Mouse (Mus musculus) forebrain, postnatal 0 days (tissue): ENCODE results near the gene Olfr13. TPM values are rescaled to one million over a fixed set of nuclear protein-coding genes. Genes with fewer than 3 reads are reported as not detected.
"Not testable (repeated sequence)": the region's sequence is repeated elsewhere in the genome, so short reads cannot be mapped to it uniquely, and the experiment has no call there.

Source experiments
- ATAC-seq: fragments of 200-750 bp; cut with Nextera tagmentation; 2 replicates; pipeline ENCODE4 v1.8.0; 2017; ENCODE audit warnings: mild to moderate bottlenecking, moderate library complexity
- DNase-seq: peaks from one replicate; pipeline ENCODE4 v3.0.0-alpha.2; 2015
- H3K27ac ChIP-seq: fragments of 300-500 bp; sonication (generic); 2 replicates; pipeline ENCODE4 v1.5.1; 2014; ENCODE audit warnings: low read depth, mild to moderate bottlenecking, antibody characterized with exemption, low read length, moderate library complexity, mixed read lengths
- H3K27me3 ChIP-seq: fragments of 300-500 bp; sonication (generic); 2 replicates; pipeline ENCODE4 v1.6.1; 2014; ENCODE audit warnings: mild to moderate bottlenecking, low read length, mixed read lengths; ENCODE audit not compliant: insufficient read depth
- H3K36me3 ChIP-seq: fragments of 300-500 bp; sonication (generic); 2 replicates; pipeline ENCODE4 v1.6.1; 2014; ENCODE audit warnings: mild to moderate bottlenecking, moderate library complexity; ENCODE audit not compliant: insufficient read depth
- H3K4me1 ChIP-seq: fragments of 300-500 bp; sonication (generic); 2 replicates; pipeline ENCODE4 v1.6.1; 2014; ENCODE audit warnings: antibody characterized with exemption; ENCODE audit not compliant: insufficient read depth
- H3K4me2 ChIP-seq: fragments of 300-500 bp; sonication (generic); 2 replicates; pipeline ENCODE4 v1.6.1; 2014; ENCODE audit warnings: low read depth, mild to moderate bottlenecking, moderate library complexity
- H3K4me3 ChIP-seq: fragments of 300-500 bp; sonication (generic); 2 replicates; pipeline ENCODE4 v1.5.1; 2014; ENCODE audit warnings: low read depth, low read length, mixed read lengths
- H3K9ac ChIP-seq: fragments of 300-500 bp; sonication (generic); 2 replicates; pipeline ENCODE4 v1.6.1; 2014; ENCODE audit warnings: mild to moderate bottlenecking
- H3K9me3 ChIP-seq: fragments of 300-500 bp; sonication (generic); 2 replicates; pipeline ENCODE4 v1.6.1; 2016; ENCODE audit warnings: low read length
- CTCF ChIP-seq: sonication (generic); IDR thresholded peaks from 2 replicates; pipeline ENCODE4 v1.5.1; 2016; ENCODE audit warnings: antibody characterized with exemption, control low read depth, low read depth
- WGBS: fragments of 180-500 bp; shearing (Covaris S2); extraction: QIAGEN DNeasy Blood & Tissue Kit; methylation state at CpG from one replicate; pipeline ENCODE4 v1.1.7; 2014; 5-methylcytosine and 5-hydroxymethylcytosine counted together
- polyA plus RNA-seq: library from polyadenylated mRNA; unstranded; fragments of >200 nt; fragmentation: Nextera tagmentation; extraction: Ambion mirVana; gene quantifications from 2 replicates; pipeline ENCODE4 v1.2.1, GENCODE M21; 2015
- total RNA-seq: library from RNA; depleted of rRNA; stranded (reverse); fragments of >200 nt; gene quantifications from 2 replicates; pipeline ENCODE4 v1.2.3, GENCODE M21; 2014; rRNA removed

Olfr13 gene
- total RNA-seq (not detected in 2 replicates), polyA plus RNA-seq (not detected in 2 replicates)

- no peaks in the 10 kb centered on the region for H3K27me3 ChIP-seq
- DNase-seq (no peak), ATAC-seq (no peak)
- H3K4me1 ChIP-seq: no peaks in the 10 kb centered on the region
- TF ChIP-seq CTCF: no peak
- H3K9me3 ChIP-seq: no peaks in the 10 kb centered on the region
- H3K9ac ChIP-seq: no peak within 1 kb of the TSS
- H3K4me2 ChIP-seq: no peak within 1 kb of the TSS
- WGBS: 73% methylated on average over 4 of the region's 4 CpGs
- no peak within 1 kb of the TSS for H3K4me3 ChIP-seq
- no peak within 1 kb of the TSS for H3K27ac ChIP-seq
- H3K36me3 ChIP-seq: no peaks in the 10 kb centered on the region
These were observed at the start of gene Olfr13 for GRCm38 (mm10) chr6:43171840-43172239. Gene Olfr13, plus strand, starts transcription at chr6:43172140.

- not testable (repeated sequence) for H3K9me3 ChIP-seq, ATAC-seq, H3K9ac ChIP-seq, H3K36me3 ChIP-seq, H3K4me3 ChIP-seq, H3K27ac ChIP-seq, DNase-seq, H3K27me3 ChIP-seq, H3K4me1 ChIP-seq, H3K4me2 ChIP-seq
- 82% methylated on average over 2 of the region's 2 CpGs for WGBS
These were observed 25.7 kb upstream of the Olfr13 start, which contains the start of gene Olfr237-ps1 for GRCm38 (mm10) chr6:43146267-43146666. Gene Olfr237-ps1, plus strand, starts transcription at chr6:43146567.

GRCm38 (mm10) chr6:43159502-43159901 is 12.4 kb upstream of the Olfr13 start:
- Histone ChIP-seq H3K9me3 (no peaks in the 10 kb centered on the region), H3K27me3 (no peaks in the 10 kb centered on the region), H3K27ac (no peak overlapping the region), H3K4me1 (no peaks in the 10 kb centered on the region), H3K9ac (no peak overlapping the region), H3K4me3 (no peak overlapping the region), H3K36me3 (no peaks in the 10 kb centered on the region), H3K4me2 (no peak overlapping the region)
- no peak for TF ChIP-seq CTCF
- no peak for DNase-seq
- no peak for ATAC-seq
- 24% methylated on average over 1 of the region's 1 CpGs for WGBS

GRCm38 (mm10) chr6:43162982-43163381 is 9.0 kb upstream of the Olfr13 start, which contains the start of gene Olfr437:
Gene Olfr437, plus strand, starts transcription at chr6:43163282.
- Histone ChIP-seq H3K4me2 (no peak within 1 kb of the TSS), H3K27ac (no peak within 1 kb of the TSS), H3K36me3 (no peaks in the 10 kb centered on the region), H3K9ac (no peak within 1 kb of the TSS), H3K4me1 (no peaks in the 10 kb centered on the region), H3K4me3 (no peak within 1 kb of the TSS), H3K27me3 (no peaks in the 10 kb centered on the region), H3K9me3 (no peaks in the 10 kb centered on the region)
- ATAC-seq (no peak), DNase-seq (no peak)
- TF ChIP-seq CTCF: no peak
- WGBS: 66% methylated on average over 3 of the region's 3 CpGs

GRCm38 (mm10) chr6:43167246-43167645 is 4.7 kb upstream of the Olfr13 start:
- DNase-seq (no peak), ATAC-seq (no peak; the same call in 1 of the 2 replicates)
- H3K9ac ChIP-seq: no peak overlapping the region
- 86% methylated on average over 4 of the region's 4 CpGs for WGBS
- no peak for TF ChIP-seq CTCF
- no peaks in the 10 kb centered on the region for H3K36me3 ChIP-seq
- H3K9me3 ChIP-seq: no peaks in the 10 kb centered on the region
- H3K27ac ChIP-seq: no peak overlapping the region
- no peaks in the 10 kb centered on the region for H3K27me3 ChIP-seq
- no peaks in the 10 kb centered on the region for H3K4me1 ChIP-seq
- H3K4me3 ChIP-seq: no peak overlapping the region
- no peak overlapping the region for H3K4me2 ChIP-seq

GRCm38 (mm10) chr6:43178129-43178528 is 6.2 kb downstream of the Olfr13 start:
- no peak overlapping the region for H3K27ac ChIP-seq
- no peaks in the 10 kb centered on the region for H3K27me3 ChIP-seq
- ATAC-seq (no peak), DNase-seq (no peak)
- H3K4me3 ChIP-seq: no peak overlapping the region
- H3K4me1 ChIP-seq: peaks cover 5% of the 10 kb centered on the region; the same call in 1 of the 2 replicates
- H3K4me2 ChIP-seq: no peak overlapping the region
- no peaks in the 10 kb centered on the region for H3K36me3 ChIP-seq
- TF ChIP-seq CTCF: no peak
- 45% methylated on average over 1 of the region's 1 CpGs for WGBS
- no peak overlapping the region for H3K9ac ChIP-seq
- H3K9me3 ChIP-seq: no peaks in the 10 kb centered on the region

- Histone ChIP-seq H3K36me3 (no peaks in the 10 kb centered on the region), H3K27ac (no peak overlapping the region), H3K9ac (no peak overlapping the region), H3K4me1 (peaks cover 5% of the 10 kb centered on the region; the same call in 1 of the 2 replicates), H3K4me2 (no peak overlapping the region), H3K27me3 (no peaks in the 10 kb centered on the region), H3K9me3 (no peaks in the 10 kb centered on the region), H3K4me3 (no peak overlapping the region)
- peak; percentile 34 for DNase-seq
- TF ChIP-seq CTCF: no peak
- 29% methylated on average over 6 of the region's 6 CpGs for WGBS
- ATAC-seq: peak; percentile 85
These were observed 6.9 kb downstream of the Olfr13 start for GRCm38 (mm10) chr6:43178584-43179501.
